Mouse (Mus musculus): Measurements from ENCODE around the gene Ophn1.

Gene Ophn1

DNA sequence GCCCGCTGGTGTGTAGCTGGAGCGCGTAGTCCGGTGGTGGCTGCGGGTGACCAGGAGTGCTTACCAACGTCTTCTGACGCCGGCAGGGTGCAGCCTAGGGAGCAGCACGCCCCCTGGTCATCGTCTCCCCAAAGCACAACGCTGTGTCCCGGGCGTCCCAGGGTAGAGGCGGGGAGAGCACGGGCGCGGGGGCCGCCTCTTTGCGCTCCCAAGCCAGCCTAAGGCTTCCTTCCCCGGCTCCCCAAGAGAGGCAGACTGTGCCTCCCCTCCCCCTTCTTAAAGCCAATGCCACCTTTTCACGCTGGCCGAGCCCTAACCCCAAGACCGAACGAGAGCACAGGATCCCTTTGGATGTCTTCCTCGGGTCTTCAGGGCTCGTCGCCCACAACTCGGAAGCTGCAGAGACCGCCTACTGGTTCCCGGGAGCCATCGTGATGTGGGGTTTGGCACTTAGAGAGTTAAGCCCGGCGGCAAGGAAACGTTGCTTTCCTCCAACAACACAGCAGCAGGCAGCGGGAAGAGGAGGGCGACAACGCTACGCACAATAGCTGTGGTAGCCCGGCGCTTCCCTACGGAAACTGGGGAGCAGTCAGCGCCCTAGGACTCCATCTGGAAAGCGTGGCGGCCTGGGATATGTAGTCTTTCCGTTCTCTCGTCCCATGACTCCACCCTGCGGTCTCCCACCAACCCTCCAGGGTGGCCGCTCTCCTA is at the start of gene Ophn1:
Gene Ophn1 (minus strand): TSS at position 620 of the 711 bp plus-strand sequence.
- peak; percentile 52 for DNase-seq (ENCODE audit: low read depth, low spot score)

DNA sequence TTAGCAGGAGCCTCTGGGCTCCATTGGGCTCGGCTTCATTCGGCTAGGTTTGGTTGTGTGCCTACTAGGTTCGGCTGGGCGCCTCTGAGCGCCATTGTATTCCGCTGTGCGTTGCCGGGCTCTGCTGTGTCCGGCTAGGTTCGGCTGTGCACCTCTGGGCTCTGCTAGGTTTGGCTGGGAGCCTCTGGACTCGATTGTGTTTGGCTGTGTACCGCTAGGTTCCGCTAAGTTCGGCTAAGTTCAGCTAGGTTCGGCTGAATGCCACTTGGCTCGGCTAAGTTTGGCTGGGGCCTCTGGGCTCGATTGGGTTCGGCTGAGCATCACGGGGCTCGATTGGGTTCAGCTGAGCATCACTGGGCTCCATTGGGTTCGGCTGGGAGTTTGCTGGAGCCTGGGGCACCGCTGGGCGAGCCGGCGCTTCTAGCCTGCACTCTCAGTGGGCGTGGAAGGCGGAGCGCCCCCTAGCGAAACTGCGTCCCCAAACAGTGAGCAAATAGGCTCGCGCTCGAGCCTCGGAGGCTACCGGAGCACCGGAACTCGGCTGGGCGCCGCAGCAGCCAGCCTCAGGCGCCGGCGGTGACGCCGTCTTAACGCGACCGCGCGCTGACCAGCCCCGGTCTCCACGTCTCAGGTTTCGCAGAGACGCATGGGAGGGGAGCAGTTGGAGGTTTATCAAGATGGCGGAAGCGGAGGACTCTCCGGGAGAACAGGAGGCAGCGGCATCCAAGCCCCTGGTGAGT is 46.9 kb upstream of the Ophn1 start:
- peak; percentile 91 for DNase-seq (ENCODE audit: low read depth, low spot score)

- peak; percentile 89 for DNase-seq (ENCODE audit: low read depth, low spot score)
These were observed 46.1 kb upstream of the Ophn1 start for GRCm38 (mm10) chrX:98936707-98937554.

- no peak for DNase-seq (ENCODE audit: low read depth, low spot score)
These were observed 45.3 kb upstream of the Ophn1 start, which contains the start of gene Yipf6 for GRCm38 (mm10) chrX:98936101-98936500. Gene Yipf6 (plus strand): TSS chrX:98936316.

GRCm38 (mm10) chrX:98919423-98919822 is 28.6 kb upstream of the Ophn1 start:
- DNase-seq (ENCODE audit: low read depth, low spot score), result peak; percentile 49

- no peak for DNase-seq (ENCODE audit: low read depth, low spot score)
These were observed 18.1 kb upstream of the Ophn1 start for GRCm38 (mm10) chrX:98908910-98909309.

GRCm38 (mm10) chrX:98904226-98904625 is 13.4 kb upstream of the Ophn1 start:
- no peak for DNase-seq (ENCODE audit: low read depth, low spot score)

DNA sequence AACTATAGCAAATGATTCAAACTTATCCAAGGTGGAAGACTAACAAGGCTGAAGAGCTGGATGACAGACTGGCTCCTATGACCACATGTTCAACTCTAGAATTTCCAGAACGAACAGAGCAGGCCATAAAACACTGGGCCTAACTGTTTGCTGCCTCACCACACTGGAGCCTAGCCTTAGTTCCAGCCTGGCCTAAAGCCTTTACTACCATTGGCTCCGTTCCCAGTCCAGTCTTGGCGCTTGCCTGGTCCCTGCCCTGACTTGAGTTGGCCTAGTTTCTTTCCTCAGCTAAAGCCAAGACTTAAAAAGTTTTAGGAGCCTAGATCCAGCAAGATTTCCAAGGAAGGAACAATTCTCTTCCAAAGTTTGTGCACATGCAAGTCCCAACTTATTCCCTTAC is 7.5 kb upstream of the Ophn1 start:
- DNase-seq (ENCODE audit: low read depth, low spot score), result no peak

DNA sequence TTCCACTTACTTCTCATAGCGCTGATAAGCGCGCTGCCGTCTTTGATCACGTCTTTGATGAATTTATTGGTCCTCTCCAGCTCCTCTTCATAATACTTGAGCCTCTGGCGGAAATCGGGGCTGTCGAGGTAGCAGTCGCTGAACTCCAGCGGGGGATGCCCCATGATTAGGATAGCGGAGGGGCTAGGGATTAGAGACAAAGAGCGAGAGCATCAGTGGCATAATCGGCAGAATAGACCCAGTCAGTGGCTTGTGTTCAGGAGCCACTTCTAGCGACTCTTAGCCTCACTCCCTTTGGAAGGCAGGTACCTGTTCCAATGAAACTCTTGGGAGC is 786 bp downstream of the Ophn1 start:
- no peak for DNase-seq (ENCODE audit: low read depth, low spot score)

DNA sequence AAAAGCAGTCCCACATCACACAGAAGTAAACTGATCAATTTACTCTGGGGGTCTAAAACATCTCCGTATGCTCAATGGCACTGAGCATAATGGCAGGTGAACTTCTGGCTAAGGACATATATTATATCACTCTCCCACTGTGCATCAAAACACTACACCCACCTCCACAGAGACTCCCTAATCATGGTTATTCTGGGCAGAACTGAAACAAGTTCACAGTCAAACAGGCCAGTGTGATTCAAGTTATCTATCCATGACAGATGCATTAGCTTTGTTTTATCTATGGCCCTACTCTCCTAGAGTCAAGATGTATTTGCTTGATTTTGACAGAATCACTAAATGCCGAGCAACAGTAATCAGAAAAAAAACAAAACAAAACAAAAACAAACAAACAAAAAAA is 8.8 kb downstream of the Ophn1 start:
- DNase-seq (ENCODE audit: low read depth, low spot score), result no peak

DNA sequence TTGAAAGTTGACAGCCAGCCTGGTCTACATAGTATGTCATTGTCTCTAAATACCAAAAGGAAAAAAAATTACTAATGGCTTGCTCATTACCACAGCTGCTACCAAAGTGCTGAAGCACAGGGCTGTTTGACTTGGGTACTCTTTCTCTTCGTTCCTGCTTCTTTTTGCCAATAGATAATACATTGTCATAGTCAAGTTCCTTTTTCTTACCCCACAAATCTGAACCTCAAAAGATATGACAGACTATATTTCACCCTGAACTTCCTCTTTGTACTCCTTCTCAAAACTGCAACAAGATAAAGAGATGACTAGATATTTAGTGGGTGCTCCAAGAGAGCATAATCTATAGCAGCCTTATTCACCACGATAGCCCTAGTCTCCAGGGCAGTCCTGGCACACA is 9.7 kb downstream of the Ophn1 start:
- no peak for DNase-seq (ENCODE audit: low read depth, low spot score)

DNA sequence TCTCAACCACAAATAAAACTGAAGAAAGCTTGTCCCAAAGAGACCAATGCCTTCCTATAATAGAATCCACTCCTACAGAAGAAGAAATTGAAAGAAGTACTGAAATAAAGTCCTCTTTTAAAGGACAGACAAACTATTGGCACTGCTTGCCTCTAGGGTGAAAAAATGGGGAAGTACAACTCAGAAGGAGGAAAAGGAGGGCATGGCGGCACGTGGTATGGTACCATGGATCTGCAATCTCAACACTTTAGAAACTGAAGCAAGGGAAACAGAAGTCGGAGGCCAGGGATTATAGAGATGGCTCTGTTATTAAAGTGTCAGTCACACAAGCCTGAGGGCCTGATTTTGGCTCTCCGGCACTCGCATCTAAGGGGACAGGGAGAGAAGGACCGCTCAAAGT is 10.5 kb downstream of the Ophn1 start:
- no peak for DNase-seq (ENCODE audit: low read depth, low spot score)

GRCm38 (mm10) chrX:98875144-98875543 is 15.7 kb downstream of the Ophn1 start:
- no peak for DNase-seq (ENCODE audit: low read depth, low spot score)

DNA sequence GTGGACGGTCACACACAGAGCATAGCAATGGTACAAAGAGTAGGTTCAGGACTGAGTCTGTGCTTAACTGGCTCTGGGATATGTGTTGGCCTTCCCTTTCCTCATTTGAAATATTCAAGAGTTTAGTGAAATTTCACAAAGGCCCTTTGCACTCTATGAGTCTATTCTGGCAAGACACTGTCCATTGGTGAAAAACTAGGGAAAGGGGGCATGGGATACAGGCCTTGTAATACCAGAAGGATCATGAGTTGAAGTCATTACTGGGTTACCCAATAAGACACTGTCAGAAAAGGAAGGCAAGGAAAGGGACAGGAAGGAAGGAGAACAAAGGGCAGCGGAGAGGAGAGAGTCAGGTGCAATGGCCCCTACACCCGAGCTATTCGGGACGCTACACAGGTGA is 16.7 kb downstream of the Ophn1 start:
- DNase-seq (ENCODE audit: low read depth, low spot score), result no peak

DNA sequence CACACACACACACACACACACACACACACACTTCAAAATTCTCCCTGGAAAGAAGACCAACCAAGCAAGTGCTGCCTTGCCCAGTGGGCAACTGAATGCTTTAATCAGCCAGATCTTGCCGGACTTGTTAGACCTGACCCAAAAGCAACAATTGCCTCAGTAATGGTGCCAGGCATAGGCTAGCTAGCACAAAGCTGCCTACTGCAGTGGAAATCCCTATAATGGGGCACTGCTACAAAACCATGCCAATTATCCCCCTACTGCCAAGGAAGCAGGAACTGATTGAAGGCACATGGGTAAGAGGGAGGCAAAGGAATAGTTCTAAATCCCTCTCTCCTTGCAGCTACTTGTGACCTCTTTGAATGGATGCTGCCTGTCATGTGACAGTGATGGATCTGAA is 18.8 kb downstream of the Ophn1 start:
- DNase-seq (ENCODE audit: low read depth, low spot score), result no peak

- no peak for DNase-seq (ENCODE audit: low read depth, low spot score)
These were observed 20.3 kb downstream of the Ophn1 start for GRCm38 (mm10) chrX:98870541-98870940.

GRCm38 (mm10) chrX:98869735-98870134 is 21.1 kb downstream of the Ophn1 start:
- DNase-seq (ENCODE audit: low read depth, low spot score), result no peak

DNA sequence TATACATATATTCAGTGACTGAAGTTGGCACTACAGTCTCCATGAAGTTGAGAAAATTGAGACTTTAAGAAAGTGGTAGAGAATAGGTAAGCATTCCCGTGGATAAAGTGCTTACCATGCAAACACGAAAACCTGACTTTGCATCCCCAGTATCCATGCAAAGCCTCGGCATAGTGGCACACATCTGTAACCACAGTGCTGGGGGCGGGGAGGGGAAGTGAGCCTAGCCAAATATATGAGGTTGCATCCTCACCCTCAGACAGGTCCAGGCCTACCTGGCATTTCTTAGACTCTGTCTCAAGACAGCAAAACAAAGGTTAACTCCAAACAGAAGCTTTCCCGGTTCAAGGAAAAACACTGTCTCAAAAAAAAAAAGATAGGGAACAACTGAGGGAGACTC is 21.7 kb downstream of the Ophn1 start:
- DNase-seq (ENCODE audit: low read depth, low spot score), result no peak

- no peak for DNase-seq (ENCODE audit: low read depth, low spot score)
These were observed 30.7 kb downstream of the Ophn1 start for GRCm38 (mm10) chrX:98860167-98860566.

GRCm38 (mm10) chrX:98856046-98856445 is 34.8 kb downstream of the Ophn1 start:
- DNase-seq (ENCODE audit: low read depth, low spot score), result no peak

GRCm38 (mm10) chrX:98850869-98851268 is 40.0 kb downstream of the Ophn1 start:
- no peak for DNase-seq (ENCODE audit: low read depth, low spot score)

- DNase-seq (ENCODE audit: low read depth, low spot score), result no peak
These were observed 49.2 kb downstream of the Ophn1 start for GRCm38 (mm10) chrX:98841606-98842005.
